Mouse (Mus musculus) embryonic facial prominence, embryonic 12.5 days (tissue): ENCODE results near the gene Clec9a. TPM values are rescaled to one million over a fixed set of nuclear protein-coding genes. Genes with fewer than 3 reads are reported as not detected.

Source experiments
- ATAC-seq: fragments of 200-750 bp; cut with Nextera tagmentation; 2 replicates; pipeline ENCODE4 v1.8.0; 2017; ENCODE audit not compliant: insufficient number of reproducible peaks, insufficient read depth, low FRiP score, low TSS enrichment
- H3K27ac ChIP-seq: fragments of 300-500 bp; sonication (generic); 2 replicates; pipeline ENCODE4 v1.5.1; 2016; ENCODE audit warnings: mild to moderate bottlenecking
- H3K27me3 ChIP-seq: fragments of 300-500 bp; sonication (generic); 2 replicates; pipeline ENCODE4 v1.6.1; 2016; ENCODE audit warnings: mild to moderate bottlenecking, moderate library complexity
- H3K36me3 ChIP-seq: fragments of 300-500 bp; sonication (generic); 2 replicates; pipeline ENCODE4 v1.6.1; 2016; ENCODE audit warnings: mild to moderate bottlenecking
- H3K4me1 ChIP-seq: fragments of 300-500 bp; sonication (generic); 2 replicates; pipeline ENCODE4 v1.6.1; 2016
- H3K4me2 ChIP-seq: fragments of 300-500 bp; sonication (generic); replicated peaks from 2 replicates; pipeline ENCODE4 v1.6.1; 2016; ENCODE audit warnings: mild to moderate bottlenecking, moderate library complexity
- H3K4me3 ChIP-seq: fragments of 300-500 bp; sonication (generic); 2 replicates; pipeline ENCODE4 v1.5.1; 2016; ENCODE audit warnings: mild to moderate bottlenecking
- H3K9ac ChIP-seq: fragments of 300-500 bp; sonication (generic); 2 replicates; pipeline ENCODE4 v1.6.1; 2016; ENCODE audit warnings: mild to moderate bottlenecking, moderate library complexity
- H3K9me3 ChIP-seq: fragments of 300-500 bp; sonication (generic); 2 replicates; pipeline ENCODE4 v1.6.1; 2016; ENCODE audit warnings: mild to moderate bottlenecking, moderate library complexity
- WGBS: fragments of 180-500 bp; shearing (Covaris S2); methylation state at CpG from one replicate; pipeline ENCODE4 v1.1.7; 2016; 5-methylcytosine and 5-hydroxymethylcytosine counted together
- polyA plus RNA-seq: library from polyadenylated mRNA; unstranded; fragments of >200 nt; fragmentation: Nextera tagmentation; extraction: Ambion mirVana; gene quantifications from 2 replicates; pipeline ENCODE4 v1.2.1, GENCODE M21; 2016

The Clec9a gene
- polyA plus RNA-seq, 1 experiment from 2014 or later = 0.14 TPM

GRCm38 (mm10) chr6:129425812-129426211, 17.1 kb downstream of the Clec9a start:
- Histone ChIP-seq H3K9ac (no peak overlapping the region), H3K9me3 (no peaks in the 10 kb centered on the region), H3K27me3 (no peaks in the 10 kb centered on the region), H3K4me2 (no peak overlapping the region), H3K4me3 (no peak overlapping the region), H3K36me3 (no peaks in the 10 kb centered on the region), H3K27ac (no peak overlapping the region), H3K4me1 (peaks cover 5% of the 10 kb centered on the region)
- WGBS = 22% methylated on average over 5 of the region's 5 CpGs
- ATAC-seq = no peak

- WGBS = 80% methylated on average over 4 of the region's 4 CpGs
- Histone ChIP-seq H3K9ac (no peak overlapping the region), H3K4me1 (peaks cover 5% of the 10 kb centered on the region), H3K4me3 (no peak overlapping the region), H3K9me3 (no peaks in the 10 kb centered on the region), H3K36me3 (no peaks in the 10 kb centered on the region), H3K27me3 (no peaks in the 10 kb centered on the region), H3K4me2 (no peak overlapping the region), H3K27ac (no peak overlapping the region)
- ATAC-seq = no peak
Observed at GRCm38 (mm10) chr6:129427281-129427680, 18.6 kb downstream of the Clec9a start.

- Histone ChIP-seq H3K9me3 (no peaks in the 10 kb centered on the region), H3K36me3 (no peaks in the 10 kb centered on the region), H3K4me1 (no peaks in the 10 kb centered on the region), H3K27me3 (no peaks in the 10 kb centered on the region), H3K27ac (no peak overlapping the region), H3K4me2 (no peak overlapping the region), H3K4me3 (no peak overlapping the region), H3K9ac (no peak overlapping the region)
- WGBS = 79% methylated on average over 5 of the region's 5 CpGs
- ATAC-seq = no peak
Observed at GRCm38 (mm10) chr6:129434239-129434638, 25.6 kb downstream of the Clec9a start.

DNA sequence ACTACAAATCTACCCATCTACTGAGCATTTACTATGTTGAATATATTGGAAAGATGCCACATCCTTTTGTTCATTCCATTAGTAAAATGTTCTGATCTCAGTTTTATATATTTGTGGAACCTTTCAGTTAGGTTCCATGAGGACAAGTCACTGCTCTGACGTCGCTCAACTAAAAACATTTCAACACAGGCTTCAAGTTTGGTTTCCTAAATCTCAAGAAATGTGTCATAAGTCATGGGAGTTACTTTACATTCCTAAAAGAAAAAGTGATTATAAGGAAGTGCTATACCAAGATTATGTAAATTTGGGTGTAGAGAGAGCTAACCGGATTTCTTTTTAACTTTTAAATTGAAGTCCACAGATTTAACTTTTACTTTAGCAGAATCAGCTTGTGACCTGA, 27.4 kb downstream of the Clec9a start:
- Histone ChIP-seq H3K9me3 (no peaks in the 10 kb centered on the region), H3K4me2 (no peak overlapping the region), H3K27ac (no peak overlapping the region), H3K9ac (no peak overlapping the region), H3K27me3 (no peaks in the 10 kb centered on the region), H3K36me3 (no peaks in the 10 kb centered on the region), H3K4me1 (no peaks in the 10 kb centered on the region), H3K4me3 (no peak overlapping the region)
- no peak for ATAC-seq
- 86% methylated on average over 3 of the region's 3 CpGs for WGBS

- Histone ChIP-seq H3K9me3 (no peaks in the 10 kb centered on the region), H3K4me2 (no peak overlapping the region), H3K4me3 (no peak overlapping the region), H3K27me3 (no peaks in the 10 kb centered on the region), H3K4me1 (no peaks in the 10 kb centered on the region), H3K9ac (no peak overlapping the region), H3K36me3 (no peaks in the 10 kb centered on the region), H3K27ac (no peak overlapping the region)
- 81% methylated on average over 2 of the region's 2 CpGs for WGBS
- no peak for ATAC-seq
Observed at GRCm38 (mm10) chr6:129438033-129438432, 29.4 kb downstream of the Clec9a start.

- Histone ChIP-seq H3K4me3 (no peak overlapping the region), H3K27ac (no peak overlapping the region), H3K4me1 (no peaks in the 10 kb centered on the region), H3K9me3 (no peaks in the 10 kb centered on the region), H3K36me3 (no peaks in the 10 kb centered on the region), H3K27me3 (no peaks in the 10 kb centered on the region), H3K4me2 (no peak overlapping the region), H3K9ac (no peak overlapping the region)
- no peak for ATAC-seq
- WGBS = 53% methylated on average over 6 of the region's 6 CpGs
Observed at GRCm38 (mm10) chr6:129449743-129450142, 41.1 kb downstream of the Clec9a start.

- Histone ChIP-seq H3K4me1 (no peaks in the 10 kb centered on the region), H3K27me3 (no peaks in the 10 kb centered on the region), H3K4me3 (no peak within 1 kb of the TSS), H3K9me3 (no peaks in the 10 kb centered on the region), H3K36me3 (no peaks in the 10 kb centered on the region), H3K4me2 (no peak within 1 kb of the TSS), H3K9ac (no peak within 1 kb of the TSS), H3K27ac (no peak within 1 kb of the TSS)
- ATAC-seq = no peak
- 59% methylated on average over 13 of the region's 13 CpGs for WGBS
Observed at GRCm38 (mm10) chr6:129451411-129452039, 42.9 kb downstream of the Clec9a start, which contains the start of gene Clec1a. Gene Clec1a, minus strand, starts transcription at chr6:129452000.

GRCm38 (mm10) chr6:129471386-129471785, 62.7 kb downstream of the Clec9a start:
- Histone ChIP-seq H3K27me3 (no peaks in the 10 kb centered on the region), H3K9ac (no peak overlapping the region), H3K4me3 (no peak overlapping the region), H3K4me2 (no peak overlapping the region), H3K27ac (no peak overlapping the region), H3K4me1 (no peaks in the 10 kb centered on the region), H3K9me3 (no peaks in the 10 kb centered on the region), H3K36me3 (no peaks in the 10 kb centered on the region)
- ATAC-seq = no peak
- WGBS = 90% methylated on average over 6 of the region's 6 CpGs

DNA sequence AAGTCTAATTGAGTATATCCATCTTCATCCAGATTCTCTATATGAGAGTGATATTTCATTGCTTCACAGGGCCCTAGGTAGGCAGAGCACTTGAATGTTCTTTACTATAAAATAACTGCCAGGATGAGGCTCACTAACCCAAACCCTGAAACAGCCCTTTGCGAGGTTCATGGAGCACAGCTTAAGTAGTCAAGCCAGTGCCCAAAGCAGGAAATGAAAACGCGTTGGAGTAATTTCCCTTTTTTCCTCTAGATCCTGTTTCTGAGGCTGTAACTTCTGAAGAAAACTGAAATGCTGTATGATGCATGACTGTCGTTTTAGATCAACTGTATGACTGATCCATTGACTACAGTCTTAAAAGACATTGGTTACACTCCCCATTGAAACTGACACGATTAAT, 64.0 kb downstream of the Clec9a start:
- H3K27ac ChIP-seq = no peak overlapping the region
- no peaks in the 10 kb centered on the region for H3K36me3 ChIP-seq
- H3K9me3 ChIP-seq = no peaks in the 10 kb centered on the region
- H3K4me3 ChIP-seq = no peak overlapping the region
- 74% methylated on average over 5 of the region's 5 CpGs for WGBS
- no peaks in the 10 kb centered on the region for H3K27me3 ChIP-seq
- ATAC-seq = no peak
- H3K4me2 ChIP-seq = no peak overlapping the region
- no peaks in the 10 kb centered on the region for H3K4me1 ChIP-seq
- no peak overlapping the region for H3K9ac ChIP-seq

Other genes starting within 250 kb of the Clec9a start
- 0.13 TPM in 1 of 2 replicates, not detected in the other for gene Clec2d, start 228.2 kb upstream of the Clec9a start, polyA plus RNA-seq
- not detected in 2 replicates for gene Cd69, start 133.4 kb upstream of the Clec9a start, polyA plus RNA-seq
- not detected in 2 replicates for gene 4922502D21Rik, start 77.1 kb upstream of the Clec9a start, polyA plus RNA-seq
- 0.37 and 0.95 TPM in 2 replicates for gene Clec12a, start 66.2 kb upstream of the Clec9a start, polyA plus RNA-seq
- gene Clec12b, start 23.0 kb upstream of the Clec9a start, polyA plus RNA-seq = not detected in 2 replicates
- gene Clec1b, start 11.6 kb upstream of the Clec9a start, polyA plus RNA-seq = 5.0 and 6.0 TPM in 2 replicates
- 1.9 TPM in 2 replicates for gene Clec1a, start 43.1 kb downstream of the Clec9a start, polyA plus RNA-seq
- gene Olr1, start 98.3 kb downstream of the Clec9a start, polyA plus RNA-seq = 0.04 TPM in 1 of 2 replicates, not detected in the other
- gene Tmem52b, start 103.7 kb downstream of the Clec9a start, polyA plus RNA-seq = not detected in 2 replicates
- 56.4 and 56.6 TPM in 2 replicates for gene Gabarapl1, start 124.3 kb downstream of the Clec9a start, polyA plus RNA-seq
- not detected in 2 replicates for gene Klre1, start 169.0 kb downstream of the Clec9a start, polyA plus RNA-seq
- gene Klrd1, start 182.9 kb downstream of the Clec9a start, polyA plus RNA-seq = 0.32 TPM in 1 of 2 replicates, not detected in the other
- 0.05 and 0.14 TPM in 2 replicates for gene Klrk1, start 215.0 kb downstream of the Clec9a start, polyA plus RNA-seq
- not detected in 2 replicates for gene Klrc3, start 234.5 kb downstream of the Clec9a start, polyA plus RNA-seq